Mouse (Mus musculus) midbrain, embryonic 16.5 days (tissue): ENCODE measurements at regions not wholly inside any gene's neighbourhood (a gene's known extent, or its start where the extent isn't known, plus 50 kb on each side); places are given as distances from the start of the nearest gene placed in this dataset.
"Not testable (repeated sequence)": the region's sequence is repeated elsewhere in the genome, so short reads cannot be mapped to it uniquely, and the experiment has no call there.

ENCODE experiments used
- ATAC-seq: fragments of 200-750 bp; cut with Nextera tagmentation; 2 replicates; pipeline ENCODE4 v1.8.0; 2017; ENCODE audit warnings: moderate TSS enrichment
- H3K27ac ChIP-seq: fragments of 300-500 bp; sonication (generic); 2 replicates; pipeline ENCODE4 v1.5.1; 2014; ENCODE audit warnings: mild to moderate bottlenecking, low read length, mixed read lengths
- H3K27me3 ChIP-seq: fragments of 300-500 bp; sonication (generic); 2 replicates; pipeline ENCODE4 v1.6.1; 2014; ENCODE audit warnings: low read depth, low read length, mixed read lengths; ENCODE audit not compliant: control insufficient read depth, insufficient read depth
- H3K36me3 ChIP-seq: fragments of 300-500 bp; sonication (generic); 2 replicates; pipeline ENCODE4 v1.6.1; 2014; ENCODE audit warnings: mild to moderate bottlenecking, low read length, moderate library complexity, mixed read lengths; ENCODE audit not compliant: control insufficient read depth, insufficient read depth
- H3K4me1 ChIP-seq: fragments of 300-500 bp; sonication (generic); 2 replicates; pipeline ENCODE4 v1.6.1; 2014; ENCODE audit warnings: mild to moderate bottlenecking, low read length, mixed read lengths; ENCODE audit not compliant: control insufficient read depth, insufficient read depth
- H3K4me2 ChIP-seq: fragments of 300-500 bp; sonication (generic); 2 replicates; pipeline ENCODE4 v1.6.1; 2014; ENCODE audit warnings: mild to moderate bottlenecking, low read length, mixed read lengths
- H3K4me3 ChIP-seq: fragments of 300-500 bp; sonication (generic); 2 replicates; pipeline ENCODE4 v1.5.1; 2014; ENCODE audit warnings: low read depth, mild to moderate bottlenecking, low read length, moderate library complexity, mixed read lengths
- H3K9ac ChIP-seq: fragments of 300-500 bp; sonication (generic); 2 replicates; pipeline ENCODE4 v1.6.1; 2014; ENCODE audit warnings: low read depth, low read length, mixed read lengths
- H3K9me3 ChIP-seq: fragments of 300-500 bp; sonication (generic); replicated peaks from 2 replicates; pipeline ENCODE4 v1.6.1; 2014; ENCODE audit warnings: mild to moderate bottlenecking, low read length, mixed read lengths; ENCODE audit not compliant: control insufficient read depth, poor library complexity, severe bottlenecking
- WGBS: fragments of 180-500 bp; shearing (Covaris S2); extraction: QIAGEN DNeasy Blood & Tissue Kit; methylation state at CpG from one replicate; pipeline ENCODE4 v1.1.7; 2014; 5-methylcytosine and 5-hydroxymethylcytosine counted together

- H3K4me2 ChIP-seq, result no peak overlapping the region
- H3K36me3 ChIP-seq, result no peaks in the 10 kb centered on the region
- H3K9ac ChIP-seq, result no peak overlapping the region
- H3K9me3 ChIP-seq, result no peaks in the 10 kb centered on the region
- H3K4me1 ChIP-seq, result no peaks in the 10 kb centered on the region
- no peak for ATAC-seq
- 97% methylated on average over 3 of the region's 3 CpGs for WGBS
- H3K27me3 ChIP-seq, result no peaks in the 10 kb centered on the region
- H3K27ac ChIP-seq, result no peak overlapping the region
- H3K4me3 ChIP-seq, result no peak overlapping the region
Measured at GRCm38 (mm10) chr2:43222721-43223120, 332.4 kb upstream of the Kynu start.

- not testable (repeated sequence) for H3K9me3 ChIP-seq, H3K27me3 ChIP-seq
- WGBS, result 70% methylated on average over 1 of the region's 1 CpGs
Measured at GRCm38 (mm10) chr2:43224728-43225127, 330.4 kb upstream of the Kynu start.

DNA sequence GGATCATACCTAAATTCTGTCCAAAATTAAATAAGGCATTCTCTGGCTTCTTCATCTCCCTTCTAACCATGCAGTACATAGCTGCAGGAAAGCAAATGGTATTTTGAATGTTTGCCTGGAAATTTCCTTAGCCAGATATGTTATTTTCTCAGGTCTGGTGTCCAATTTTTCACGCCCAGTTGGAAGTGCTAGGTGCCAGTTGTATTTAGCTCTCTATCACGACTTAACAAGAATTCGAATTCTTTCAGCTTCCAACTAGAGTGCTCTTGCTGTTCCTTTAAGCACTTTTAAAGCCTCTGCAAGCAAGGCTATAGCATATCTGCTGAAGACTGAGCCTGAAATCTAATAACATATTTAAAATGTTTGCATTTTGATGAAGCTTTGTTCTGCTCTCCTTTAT lies 308.3 kb upstream of the Kynu start:
- ATAC-seq, result no peak
- Histone ChIP-seq H3K27ac (no peak overlapping the region), H3K36me3 (no peaks in the 10 kb centered on the region), H3K4me1 (no peaks in the 10 kb centered on the region), H3K9me3 (no peaks in the 10 kb centered on the region), H3K4me2 (no peak overlapping the region), H3K4me3 (no peak overlapping the region), H3K27me3 (no peaks in the 10 kb centered on the region), H3K9ac (no peak overlapping the region)
- WGBS, result 80% methylated on average over 3 of the region's 3 CpGs

More at GRCm38 (mm10) chr2:43224728-43225127, 330.4 kb upstream of the Kynu start:
- H3K27ac ChIP-seq, H3K9ac ChIP-seq, H3K4me3 ChIP-seq, ATAC-seq, H3K4me1 ChIP-seq, H3K4me2 ChIP-seq, H3K36me3 ChIP-seq: not testable (repeated sequence)

DNA sequence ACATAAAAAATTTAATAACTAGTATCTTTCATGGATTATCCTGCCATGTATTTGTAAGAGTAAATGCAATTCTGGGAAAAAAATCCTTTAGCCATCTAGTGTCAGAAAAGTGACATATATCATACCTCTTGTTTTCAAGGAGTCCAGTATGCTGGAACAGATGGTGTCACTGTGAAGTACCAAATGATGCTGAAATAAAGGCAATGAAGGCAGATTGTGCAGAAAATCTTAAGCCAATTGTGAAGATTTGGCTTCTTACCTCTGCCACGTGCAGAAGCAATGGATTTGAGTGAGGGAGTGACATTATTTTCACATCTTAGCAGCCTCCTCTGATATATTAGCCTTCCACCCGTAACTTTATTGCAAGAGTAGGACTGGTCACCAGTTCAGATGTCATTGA lies 306.5 kb upstream of the Kynu start:
- H3K36me3 ChIP-seq, result no peaks in the 10 kb centered on the region
- no peaks in the 10 kb centered on the region for H3K4me1 ChIP-seq
- ATAC-seq, result no peak
- H3K4me2 ChIP-seq, result no peak overlapping the region
- no peak overlapping the region for H3K9ac ChIP-seq
- H3K27me3 ChIP-seq, result no peaks in the 10 kb centered on the region
- no peak overlapping the region for H3K27ac ChIP-seq
- 66% methylated on average over 2 of the region's 2 CpGs for WGBS
- no peak overlapping the region for H3K4me3 ChIP-seq
- H3K9me3 ChIP-seq, result no peaks in the 10 kb centered on the region

GRCm38 (mm10) chr2:43254709-43255108 lies 300.4 kb upstream of the Kynu start:
- H3K36me3 ChIP-seq, result no peaks in the 10 kb centered on the region
- H3K27me3 ChIP-seq, result no peaks in the 10 kb centered on the region
- H3K9ac ChIP-seq, result no peak overlapping the region
- H3K4me3 ChIP-seq, result no peak overlapping the region
- no peak overlapping the region for H3K27ac ChIP-seq
- WGBS, result 80% methylated on average over 3 of the region's 3 CpGs
- no peak overlapping the region for H3K4me2 ChIP-seq
- no peaks in the 10 kb centered on the region for H3K9me3 ChIP-seq
- no peaks in the 10 kb centered on the region for H3K4me1 ChIP-seq
- ATAC-seq, result no peak

GRCm38 (mm10) chr2:43270802-43271201 lies 284.3 kb upstream of the Kynu start:
- Histone ChIP-seq H3K36me3 (no peaks in the 10 kb centered on the region), H3K9ac (no peak overlapping the region), H3K9me3 (no peaks in the 10 kb centered on the region), H3K27me3 (no peaks in the 10 kb centered on the region), H3K4me2 (no peak overlapping the region), H3K4me3 (no peak overlapping the region), H3K4me1 (no peaks in the 10 kb centered on the region), H3K27ac (no peak overlapping the region)
- WGBS, result 64% methylated on average over 1 of the region's 1 CpGs
- ATAC-seq, result no peak

DNA sequence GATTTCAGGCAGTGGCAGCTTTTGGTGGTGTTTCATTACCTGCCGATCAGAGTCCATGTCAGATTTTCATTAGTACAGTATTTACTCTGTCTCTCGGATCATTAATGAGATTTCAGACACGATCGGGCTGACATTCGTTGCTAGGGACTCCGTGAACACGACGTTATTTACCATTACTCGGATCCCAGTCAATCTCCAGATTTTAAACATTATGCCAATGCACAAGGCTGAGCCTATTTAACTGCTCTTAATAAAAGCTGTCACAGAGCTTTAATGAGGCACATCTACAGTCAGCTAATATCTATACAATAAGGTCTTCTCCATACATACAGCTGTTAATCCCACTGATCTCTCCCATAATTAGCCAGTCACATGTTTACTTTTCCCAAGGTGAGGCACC lies 283.0 kb upstream of the Kynu start:
- Histone ChIP-seq H3K9me3 (no peaks in the 10 kb centered on the region), H3K9ac (no peak overlapping the region), H3K27me3 (no peaks in the 10 kb centered on the region), H3K27ac (no peak overlapping the region), H3K4me3 (no peak overlapping the region), H3K36me3 (no peaks in the 10 kb centered on the region), H3K4me2 (no peak overlapping the region), H3K4me1 (no peaks in the 10 kb centered on the region)
- WGBS, result 60% methylated on average over 9 of the region's 9 CpGs
- no peak for ATAC-seq

DNA sequence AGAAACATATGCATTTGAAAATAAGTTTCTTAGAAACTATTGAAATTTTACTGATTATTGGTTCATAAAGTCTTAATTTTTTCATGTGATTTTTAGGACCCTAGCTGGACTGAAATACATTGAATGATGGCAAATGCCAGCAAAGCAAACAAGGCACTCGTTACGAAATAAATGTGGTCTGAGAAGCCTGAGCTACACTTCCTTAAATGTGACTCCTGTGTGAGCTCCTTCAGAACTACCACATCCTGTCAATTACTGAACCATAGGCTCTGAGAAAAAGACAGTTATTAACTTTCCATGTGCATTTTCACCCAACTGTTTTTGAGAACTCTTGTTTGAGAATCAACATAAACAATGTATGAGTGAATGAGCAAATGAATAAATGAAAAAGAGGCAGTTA lies 281.1 kb upstream of the Kynu start:
- no peak overlapping the region for H3K27ac ChIP-seq
- no peak for ATAC-seq
- 88% methylated on average over 2 of the region's 2 CpGs for WGBS
- H3K9ac ChIP-seq, result no peak overlapping the region
- no peak overlapping the region for H3K4me3 ChIP-seq
- H3K4me1 ChIP-seq, result no peaks in the 10 kb centered on the region
- H3K4me2 ChIP-seq, result no peak overlapping the region
- no peaks in the 10 kb centered on the region for H3K27me3 ChIP-seq
- H3K36me3 ChIP-seq, result no peaks in the 10 kb centered on the region
- H3K9me3 ChIP-seq, result no peaks in the 10 kb centered on the region

DNA sequence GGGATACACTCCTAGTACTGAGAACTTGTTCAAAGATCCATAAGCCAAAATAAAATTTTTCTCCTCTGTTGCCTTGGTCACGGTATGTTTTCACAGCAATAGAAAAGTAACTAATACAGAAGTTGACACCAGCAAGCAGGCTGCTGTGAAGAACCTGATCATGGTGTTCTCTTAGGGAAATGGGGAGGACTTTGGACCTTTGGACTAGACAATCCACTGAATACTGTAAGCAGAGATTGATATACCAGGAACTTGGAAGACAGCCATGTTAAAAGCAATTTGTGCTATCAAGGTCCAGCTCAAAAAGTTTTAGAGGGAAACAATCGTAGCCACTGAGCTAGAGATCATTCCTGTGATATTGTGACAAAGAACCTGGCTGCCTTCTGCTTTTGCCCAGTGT lies 259.3 kb upstream of the Kynu start:
- H3K9me3 ChIP-seq, result no peaks in the 10 kb centered on the region
- H3K4me2 ChIP-seq, result no peak overlapping the region
- no peaks in the 10 kb centered on the region for H3K4me1 ChIP-seq
- H3K4me3 ChIP-seq, result no peak overlapping the region
- H3K36me3 ChIP-seq, result no peaks in the 10 kb centered on the region
- no peak overlapping the region for H3K9ac ChIP-seq
- WGBS, result 95% methylated on average over 2 of the region's 2 CpGs
- ATAC-seq, result no peak
- no peaks in the 10 kb centered on the region for H3K27me3 ChIP-seq
- H3K27ac ChIP-seq, result no peak overlapping the region

DNA sequence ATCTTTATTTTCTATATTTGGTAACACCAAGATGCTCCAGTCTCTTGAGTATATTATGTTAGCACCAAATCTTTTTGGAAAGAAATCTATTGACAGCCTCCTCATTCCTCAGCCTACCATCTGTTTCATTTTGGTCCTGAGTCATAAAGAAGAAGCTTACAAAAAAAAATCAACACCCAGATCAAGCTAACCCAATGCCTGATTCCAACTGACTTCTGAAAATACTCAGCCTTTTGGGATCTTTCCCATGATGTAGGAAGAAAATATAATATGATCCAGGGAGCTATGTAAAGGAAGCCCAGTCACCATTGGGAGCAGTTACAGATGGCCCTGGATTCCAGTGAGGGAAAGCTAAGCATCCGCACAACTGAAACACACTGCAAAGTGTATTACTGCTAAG lies 231.3 kb upstream of the Kynu start:
- Histone ChIP-seq H3K27me3 (no peaks in the 10 kb centered on the region), H3K27ac (no peak overlapping the region), H3K4me3 (no peak overlapping the region), H3K36me3 (no peaks in the 10 kb centered on the region), H3K9me3 (no peaks in the 10 kb centered on the region), H3K4me2 (no peak overlapping the region), H3K9ac (no peak overlapping the region), H3K4me1 (no peaks in the 10 kb centered on the region)
- 100% methylated on average over 1 of the region's 1 CpGs for WGBS
- ATAC-seq, result no peak
